Mouse (Mus musculus): ENCODE results near the gene Pigg. TPM values are rescaled to one million over a fixed set of nuclear protein-coding genes. Genes with fewer than 3 reads are reported as not detected.

Pigg gene
- polyA plus RNA-seq, 1 experiment from 2014 or later = 6.6 TPM

DNA sequence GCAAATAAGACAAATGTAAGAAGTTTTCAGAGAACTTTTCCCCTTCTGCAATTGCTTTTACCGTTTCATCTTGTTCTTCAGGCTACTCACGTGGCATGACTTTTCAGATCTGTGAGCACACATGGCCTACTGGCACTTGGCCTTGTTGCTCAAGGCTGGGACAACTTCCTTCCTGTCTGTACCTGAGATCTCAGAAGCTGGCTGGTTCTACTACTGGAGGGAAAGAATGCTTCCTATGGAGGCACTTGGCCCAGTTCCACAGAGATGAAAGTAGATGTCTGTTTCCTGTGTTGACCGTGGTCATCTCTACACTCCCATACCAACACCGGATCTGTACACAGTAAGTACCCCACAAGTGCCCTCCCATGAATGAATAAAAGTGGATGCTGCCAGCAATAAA is 47.8 kb downstream of the Pigg start:
- no peaks in the 10 kb centered on the region for H3K9me3 ChIP-seq
- H3K36me3 ChIP-seq = no peaks in the 10 kb centered on the region
- no peaks in the 10 kb centered on the region for H3K4me1 ChIP-seq
- no peak overlapping the region for H3K9ac ChIP-seq
- ATAC-seq (ENCODE audit: borderline replicate concordance, extremely low read depth, low FRiP score, low TSS enrichment) = no peak
- H3K4me3 ChIP-seq = no peak overlapping the region
- 65% methylated on average over 4 of the region's 4 CpGs for WGBS
- H3K27ac ChIP-seq = no peak overlapping the region
- peaks cover 26% of the 10 kb centered on the region for H3K27me3 ChIP-seq
- H3K4me2 ChIP-seq = no peak overlapping the region

- H3K4me1 ChIP-seq = peaks cover 11% of the 10 kb centered on the region
- 19% methylated on average over 3 of the region's 3 CpGs for WGBS
- no peak overlapping the region for H3K9ac ChIP-seq
- H3K4me3 ChIP-seq = no peak overlapping the region
- ATAC-seq (ENCODE audit: borderline replicate concordance, extremely low read depth, low FRiP score, low TSS enrichment) = no peak
- H3K27ac ChIP-seq = no peak overlapping the region
- no peak overlapping the region for H3K4me2 ChIP-seq
- no peaks in the 10 kb centered on the region for H3K9me3 ChIP-seq
- H3K27me3 ChIP-seq = peaks cover 48% of the 10 kb centered on the region
- no peaks in the 10 kb centered on the region for H3K36me3 ChIP-seq
Observed at GRCm38 (mm10) chr5:108362330-108362729, 49.9 kb downstream of the Pigg start.

DNA sequence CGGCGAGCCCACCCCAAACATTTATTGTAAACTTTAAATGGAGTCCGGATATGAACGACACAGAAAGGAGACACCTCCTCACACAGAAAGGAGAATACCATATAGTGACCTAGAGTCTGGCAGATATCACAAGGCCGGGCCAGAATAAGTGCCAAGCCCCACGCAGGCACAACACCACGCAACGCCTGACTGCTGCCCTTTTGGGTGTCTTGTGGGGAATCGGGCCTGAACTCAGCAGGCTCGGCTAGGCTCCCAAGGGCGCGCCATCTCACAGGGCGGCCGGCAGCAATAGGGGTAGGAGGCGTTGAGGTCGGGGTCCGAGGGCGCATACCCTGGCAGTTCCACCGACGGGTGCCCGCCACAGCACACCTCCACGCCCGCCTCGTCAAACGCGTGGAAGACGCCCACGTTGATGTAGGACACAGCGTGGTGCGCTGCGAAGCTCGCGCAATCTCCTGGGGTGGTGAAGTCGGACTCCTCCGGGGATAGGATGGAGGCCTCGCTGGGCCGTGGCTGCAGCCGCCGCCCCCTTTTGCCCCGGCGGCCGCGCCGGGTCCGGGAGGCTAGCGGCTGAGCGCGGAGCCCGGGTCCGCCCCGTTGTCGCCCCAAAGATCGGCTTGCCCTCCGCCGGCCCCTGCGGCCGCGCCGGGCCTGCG is 54.0 kb downstream of the Pigg start:
- Histone ChIP-seq H3K36me3 (no peaks in the 10 kb centered on the region), H3K9me3 (no peaks in the 10 kb centered on the region), H3K9ac (peak overlapping the region; percentile 22; the same call in 1 of the 2 replicates), H3K4me1 (peaks cover 32% of the 10 kb centered on the region), H3K27ac (no peak overlapping the region), H3K4me3 (peak overlapping the region; percentile 52), H3K27me3 (peaks cover 87% of the 10 kb centered on the region), H3K4me2 (peak overlapping the region; percentile 97)
- ATAC-seq (ENCODE audit: borderline replicate concordance, extremely low read depth, low FRiP score, low TSS enrichment) = peak; percentile 32; the same call in 1 of the 2 replicates
- WGBS = 3% methylated on average over 60 of the region's 60 CpGs

DNA sequence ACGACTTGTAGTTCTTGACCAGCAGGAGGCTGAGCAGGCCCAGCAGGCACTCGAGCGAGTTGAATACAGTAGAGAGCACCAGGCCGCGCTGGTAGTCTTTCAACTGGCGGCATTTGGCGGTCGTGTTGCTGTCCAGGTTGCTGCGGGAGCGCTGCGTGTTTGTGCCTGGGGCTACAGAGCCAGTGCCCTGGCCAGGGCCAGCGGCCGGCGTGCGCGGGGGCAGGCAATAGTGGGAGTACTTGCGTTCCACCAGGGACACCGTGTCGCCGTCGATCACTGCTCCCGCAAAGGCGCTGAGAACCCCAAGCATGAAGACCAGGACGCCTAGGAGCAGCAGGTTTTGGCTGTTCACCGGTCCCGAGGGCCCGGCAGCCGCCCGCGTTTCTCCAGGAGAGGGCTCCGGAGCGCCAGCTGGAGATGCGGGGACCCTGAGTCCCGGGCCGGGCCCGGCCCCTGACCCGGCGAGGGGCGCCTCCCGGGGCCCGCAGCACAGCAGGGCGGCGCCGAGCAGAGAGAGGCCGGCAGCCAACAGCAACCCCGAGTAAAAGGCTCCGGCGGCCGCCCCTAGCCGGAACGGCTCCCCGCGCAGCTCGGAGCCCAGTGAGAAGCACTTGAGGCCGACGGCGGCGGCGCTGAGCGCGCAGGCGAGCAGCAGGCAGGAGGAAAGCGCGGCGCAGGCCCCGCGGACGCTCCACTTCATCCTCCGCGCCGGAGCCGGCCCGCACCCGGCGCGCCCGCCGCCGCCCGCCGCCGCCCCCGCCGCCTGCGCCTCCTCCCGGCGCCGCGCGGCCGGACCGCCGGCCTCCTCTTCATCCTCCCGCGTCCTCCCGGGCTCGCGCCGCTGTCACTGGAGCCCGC is 54.8 kb downstream of the Pigg start:
- Histone ChIP-seq H3K9me3 (no peaks in the 10 kb centered on the region), H3K36me3 (no peaks in the 10 kb centered on the region), H3K27ac (no peak overlapping the region), H3K4me3 (peak overlapping the region; percentile 52), H3K4me1 (peaks cover 32% of the 10 kb centered on the region), H3K4me2 (peak overlapping the region; percentile 97), H3K9ac (peak overlapping the region; percentile 22; the same call in 1 of the 2 replicates), H3K27me3 (peaks cover 94% of the 10 kb centered on the region)
- ATAC-seq (ENCODE audit: borderline replicate concordance, extremely low read depth, low FRiP score, low TSS enrichment) = peak; percentile 50
- under 1% methylated on average over 84 of the region's 100 CpGs for WGBS

DNA sequence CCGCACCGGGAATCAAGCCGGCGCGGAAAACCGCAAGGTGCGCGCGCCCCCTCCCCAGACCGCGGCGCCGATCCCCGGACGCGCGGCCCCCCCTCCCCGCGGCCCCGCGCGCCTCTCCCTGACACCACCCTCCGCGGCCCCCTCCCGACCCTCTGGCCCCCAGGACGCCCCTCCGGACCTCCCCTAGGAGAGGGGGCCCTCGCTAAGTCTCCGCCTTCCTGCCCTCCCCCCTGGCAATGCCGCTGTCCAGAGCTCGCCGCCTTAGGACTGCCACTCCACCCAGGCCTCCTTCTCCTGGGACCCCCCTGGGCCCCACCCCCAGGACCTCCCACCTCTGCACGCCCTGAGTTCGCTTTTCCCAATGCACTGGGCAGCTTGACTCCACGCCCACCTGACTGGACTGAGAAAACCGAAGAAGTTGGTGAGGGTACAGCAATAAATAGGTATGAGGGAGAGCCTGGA is 55.5 kb downstream of the Pigg start, which contains the start of gene Gm42517:
Gene Gm42517 (minus strand): TSS at position 52 of the 462 bp plus-strand sequence.
- H3K9ac ChIP-seq = peak within 1 kb of the TSS; percentile 22; the same call in 1 of the 2 replicates
- peaks cover 97% of the 10 kb centered on the region for H3K27me3 ChIP-seq
- WGBS = 2% methylated on average over 19 of the region's 36 CpGs
- peak within 1 kb of the TSS; percentile 52 for H3K4me3 ChIP-seq
- no peaks in the 10 kb centered on the region for H3K9me3 ChIP-seq
- ATAC-seq (ENCODE audit: borderline replicate concordance, extremely low read depth, low FRiP score, low TSS enrichment) = peak; percentile 29; the same call in 1 of the 2 replicates
- H3K36me3 ChIP-seq = no peaks in the 10 kb centered on the region
- H3K27ac ChIP-seq = no peak within 1 kb of the TSS
- H3K4me2 ChIP-seq = peak within 1 kb of the TSS; percentile 97
- H3K4me1 ChIP-seq = peaks cover 32% of the 10 kb centered on the region

GRCm38 (mm10) chr5:108368446-108368845 is 56.0 kb downstream of the Pigg start:
- WGBS = 4% methylated on average over 6 of the region's 6 CpGs
- no peak for ATAC-seq (ENCODE audit: borderline replicate concordance, extremely low read depth, low FRiP score, low TSS enrichment)
- Histone ChIP-seq H3K4me1 (peaks cover 32% of the 10 kb centered on the region), H3K4me2 (peak overlapping the region; percentile 97), H3K9ac (no peak overlapping the region), H3K36me3 (no peaks in the 10 kb centered on the region), H3K27ac (no peak overlapping the region), H3K27me3 (peaks cover 97% of the 10 kb centered on the region), H3K9me3 (no peaks in the 10 kb centered on the region), H3K4me3 (peak overlapping the region; percentile 52)

- Histone ChIP-seq H3K4me2 (peak overlapping the region; percentile 97), H3K9ac (no peak overlapping the region; the same call in 1 of the 2 replicates), H3K27me3 (peaks cover 92% of the 10 kb centered on the region), H3K4me3 (peak overlapping the region; percentile 52), H3K36me3 (no peaks in the 10 kb centered on the region), H3K4me1 (peaks cover 32% of the 10 kb centered on the region), H3K9me3 (no peaks in the 10 kb centered on the region), H3K27ac (no peak overlapping the region)
- under 1% methylated on average over 49 of the region's 49 CpGs for WGBS
- no peak for ATAC-seq (ENCODE audit: borderline replicate concordance, extremely low read depth, low FRiP score, low TSS enrichment)
Observed at GRCm38 (mm10) chr5:108368851-108369621, 56.6 kb downstream of the Pigg start.

DNA sequence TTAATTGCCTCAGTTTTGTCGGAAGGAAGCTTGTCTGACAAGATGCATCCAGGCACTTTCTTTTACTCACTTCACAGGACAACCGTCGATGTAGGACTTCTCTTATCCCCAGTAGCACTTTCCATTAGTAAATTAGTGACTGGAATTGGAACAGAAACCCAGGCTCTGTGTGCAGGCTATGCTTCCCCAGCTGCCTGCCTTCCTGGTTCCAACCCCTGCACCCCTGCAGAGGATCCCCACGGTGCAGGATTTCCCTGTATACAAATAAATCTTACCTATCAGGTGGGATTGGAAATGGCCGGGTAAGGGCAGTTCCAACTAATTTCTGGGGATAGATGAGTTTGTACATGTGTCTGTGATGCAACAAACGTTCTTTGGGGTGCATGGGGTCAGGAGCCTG is 57.6 kb downstream of the Pigg start:
- H3K4me3 ChIP-seq = no peak overlapping the region
- no peaks in the 10 kb centered on the region for H3K36me3 ChIP-seq
- H3K9me3 ChIP-seq = no peaks in the 10 kb centered on the region
- ATAC-seq (ENCODE audit: borderline replicate concordance, extremely low read depth, low FRiP score, low TSS enrichment) = no peak
- H3K27ac ChIP-seq = no peak overlapping the region
- H3K4me1 ChIP-seq = peaks cover 32% of the 10 kb centered on the region
- H3K9ac ChIP-seq = no peak overlapping the region
- WGBS = 3% methylated on average over 6 of the region's 6 CpGs
- H3K4me2 ChIP-seq = no peak overlapping the region
- H3K27me3 ChIP-seq = peaks cover 83% of the 10 kb centered on the region

DNA sequence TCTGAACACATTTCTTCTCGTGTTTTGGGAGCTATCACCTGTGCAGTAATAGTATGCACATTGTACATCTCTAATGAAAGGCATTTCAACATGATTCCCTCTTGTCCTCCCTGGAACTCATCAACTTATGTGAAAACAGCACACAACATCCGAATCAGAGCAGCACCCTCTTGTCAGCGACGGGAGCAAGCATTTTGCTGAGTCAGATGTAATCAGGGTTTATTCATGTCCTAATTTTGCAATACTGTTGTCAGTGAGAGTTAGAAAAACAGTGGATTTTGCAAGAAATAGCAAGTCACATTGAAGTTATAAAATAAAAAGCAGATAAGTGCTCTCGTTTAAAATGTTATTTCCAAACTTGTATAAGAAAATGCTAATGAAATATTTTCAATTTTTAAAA is 61.7 kb downstream of the Pigg start:
- H3K36me3 ChIP-seq = no peaks in the 10 kb centered on the region
- 62% methylated on average over 5 of the region's 5 CpGs for WGBS
- no peaks in the 10 kb centered on the region for H3K9me3 ChIP-seq
- H3K4me1 ChIP-seq = peaks cover 6% of the 10 kb centered on the region
- no peak overlapping the region for H3K4me2 ChIP-seq
- ATAC-seq (ENCODE audit: borderline replicate concordance, extremely low read depth, low FRiP score, low TSS enrichment) = no peak
- H3K4me3 ChIP-seq = no peak overlapping the region
- peaks cover 42% of the 10 kb centered on the region for H3K27me3 ChIP-seq
- no peak overlapping the region for H3K9ac ChIP-seq
- no peak overlapping the region for H3K27ac ChIP-seq

GRCm38 (mm10) chr5:108376059-108376458 is 63.6 kb downstream of the Pigg start:
- 62% methylated on average over 1 of the region's 1 CpGs for WGBS
- Histone ChIP-seq H3K4me1 (no peaks in the 10 kb centered on the region), H3K4me2 (no peak overlapping the region), H3K4me3 (no peak overlapping the region), H3K36me3 (no peaks in the 10 kb centered on the region), H3K27me3 (peaks cover 22% of the 10 kb centered on the region), H3K9me3 (no peaks in the 10 kb centered on the region), H3K27ac (no peak overlapping the region), H3K9ac (no peak overlapping the region)
- ATAC-seq (ENCODE audit: borderline replicate concordance, extremely low read depth, low FRiP score, low TSS enrichment) = no peak

GRCm38 (mm10) chr5:108378346-108378745 is 65.9 kb downstream of the Pigg start:
- no peak for ATAC-seq (ENCODE audit: borderline replicate concordance, extremely low read depth, low FRiP score, low TSS enrichment)
- 81% methylated on average over 4 of the region's 4 CpGs for WGBS
- H3K27me3 ChIP-seq = 0 out of 2 replicates have a peak, but pooled peaks cover 2% of the 10 kb centered on the region
- no peak overlapping the region for H3K4me3 ChIP-seq
- H3K9ac ChIP-seq = no peak overlapping the region
- H3K4me1 ChIP-seq = no peaks in the 10 kb centered on the region
- no peaks in the 10 kb centered on the region for H3K36me3 ChIP-seq
- H3K27ac ChIP-seq = no peak overlapping the region
- no peaks in the 10 kb centered on the region for H3K9me3 ChIP-seq
- H3K4me2 ChIP-seq = no peak overlapping the region
